Mouse (Mus musculus) lung, embryonic 14.5 days (tissue): Measurements from ENCODE around the gene Slc22a14. TPM values are rescaled to one million over a fixed set of nuclear protein-coding genes. Genes with fewer than 3 reads are reported as not detected.

Source experiments
- ATAC-seq: fragments of 200-750 bp; cut with Nextera tagmentation; 2 replicates; pipeline ENCODE4 v1.8.0; 2017; ENCODE audit warnings: mild to moderate bottlenecking, moderate TSS enrichment, moderate library complexity; ENCODE audit not compliant: insufficient read depth
- DNase-seq: peaks from one replicate; pipeline ENCODE4 v3.0.0-alpha.2; 2015
- H3K27ac ChIP-seq: fragments of 300-500 bp; sonication (generic); 2 replicates; pipeline ENCODE4 v1.5.1; 2014; ENCODE audit warnings: low read depth, mild to moderate bottlenecking, moderate library complexity
- H3K27me3 ChIP-seq: fragments of 300-500 bp; sonication (generic); 2 replicates; pipeline ENCODE4 v1.6.1; 2014; ENCODE audit warnings: low read length, control low read depth; ENCODE audit not compliant: insufficient read depth
- H3K36me3 ChIP-seq: fragments of 300-500 bp; sonication (generic); 2 replicates; pipeline ENCODE4 v1.6.1; 2014; ENCODE audit warnings: control low read depth; ENCODE audit not compliant: insufficient read depth
- H3K4me1 ChIP-seq: fragments of 300-500 bp; sonication (generic); 2 replicates; pipeline ENCODE4 v1.6.1; 2014; ENCODE audit warnings: antibody characterized with exemption, control low read depth; ENCODE audit not compliant: insufficient read depth
- H3K4me2 ChIP-seq: fragments of 300-500 bp; sonication (generic); 2 replicates; pipeline ENCODE4 v1.6.1; 2014; ENCODE audit warnings: mild to moderate bottlenecking
- H3K4me3 ChIP-seq: fragments of 300-500 bp; sonication (generic); 2 replicates; pipeline ENCODE4 v1.5.1; 2014; ENCODE audit warnings: low read depth, low read length
- H3K9ac ChIP-seq: fragments of 300-500 bp; sonication (generic); 2 replicates; pipeline ENCODE4 v1.6.1; 2014
- H3K9me3 ChIP-seq: fragments of 300-500 bp; sonication (generic); 2 replicates; pipeline ENCODE4 v1.6.1; 2016; ENCODE audit warnings: low read depth, low read length, control low read depth
- CTCF ChIP-seq: IDR thresholded peaks from 2 replicates; pipeline ENCODE4 v1.5.1; 2016; ENCODE audit warnings: antibody characterized with exemption, low read depth
- WGBS: fragments of 180-500 bp; shearing (Covaris S2); extraction: QIAGEN DNeasy Blood & Tissue Kit; methylation state at CpG from one replicate; pipeline ENCODE4 v1.1.7; 2014; 5-methylcytosine and 5-hydroxymethylcytosine counted together
- polyA plus RNA-seq: library from polyadenylated mRNA; unstranded; fragments of >200 nt; fragmentation: Nextera tagmentation; extraction: Ambion mirVana; gene quantifications from 2 replicates; pipeline ENCODE4 v1.2.1, GENCODE M21; 2014

Gene Slc22a14
- polyA plus RNA-seq, 1 experiment from 2014 or later: not detected

DNA sequence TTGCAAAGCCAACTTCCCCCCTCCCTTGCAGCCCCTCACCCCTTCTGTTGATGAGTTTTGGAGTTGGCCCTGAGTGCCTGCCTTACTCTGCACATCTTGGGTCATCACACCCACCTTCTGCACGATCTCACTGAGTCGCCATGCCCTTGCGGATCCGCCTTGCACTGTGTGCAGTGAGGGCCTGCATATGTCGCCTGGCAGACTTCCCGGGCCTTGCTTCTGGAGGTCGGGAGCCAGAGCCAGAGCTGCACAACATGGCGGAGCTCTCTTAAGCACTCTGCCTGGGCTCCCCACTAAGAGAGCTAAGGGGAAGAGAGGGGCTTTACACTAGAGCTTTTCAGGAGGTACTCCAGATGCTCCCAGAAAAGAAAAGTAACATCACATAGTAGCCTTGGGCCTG lies 220.7 kb downstream of the Slc22a14 start:
- Histone ChIP-seq H3K4me3 (no peak overlapping the region), H3K9me3 (no peaks in the 10 kb centered on the region), H3K27ac (no peak overlapping the region), H3K4me2 (no peak overlapping the region), H3K27me3 (no peaks in the 10 kb centered on the region), H3K36me3 (no peaks in the 10 kb centered on the region), H3K9ac (no peak overlapping the region), H3K4me1 (no peaks in the 10 kb centered on the region)
- no peak for TF ChIP-seq CTCF
- ATAC-seq: no peak
- peak; percentile 74 for DNase-seq
- 54% methylated on average over 8 of the region's 8 CpGs for WGBS

DNA sequence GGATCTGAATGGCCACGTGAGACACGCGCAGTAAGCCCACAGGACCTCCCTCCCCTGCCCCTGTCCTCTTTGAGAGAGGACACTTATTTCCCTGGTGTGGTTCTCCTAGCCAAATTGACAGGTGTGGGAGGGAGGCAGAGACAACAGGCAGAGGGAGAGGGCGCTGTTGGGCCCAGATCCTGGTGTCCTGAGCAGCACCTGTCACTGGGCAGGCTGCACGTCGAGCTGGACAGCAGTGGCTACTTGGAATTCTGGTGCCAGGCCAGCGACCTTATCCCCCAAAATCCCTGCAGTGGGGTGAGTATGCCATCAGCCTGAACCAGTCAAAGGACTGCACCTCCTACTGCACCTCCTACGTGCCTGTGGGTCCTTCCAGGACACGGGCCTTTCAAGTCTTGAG lies 222.0 kb downstream of the Slc22a14 start:
- Histone ChIP-seq H3K27ac (no peak overlapping the region), H3K4me3 (no peak overlapping the region), H3K27me3 (no peaks in the 10 kb centered on the region), H3K9me3 (no peaks in the 10 kb centered on the region), H3K4me1 (no peaks in the 10 kb centered on the region), H3K4me2 (no peak overlapping the region), H3K9ac (no peak overlapping the region), H3K36me3 (no peaks in the 10 kb centered on the region)
- no peak for TF ChIP-seq CTCF
- WGBS: 68% methylated on average over 9 of the region's 9 CpGs
- DNase-seq (no peak), ATAC-seq (no peak)

DNA sequence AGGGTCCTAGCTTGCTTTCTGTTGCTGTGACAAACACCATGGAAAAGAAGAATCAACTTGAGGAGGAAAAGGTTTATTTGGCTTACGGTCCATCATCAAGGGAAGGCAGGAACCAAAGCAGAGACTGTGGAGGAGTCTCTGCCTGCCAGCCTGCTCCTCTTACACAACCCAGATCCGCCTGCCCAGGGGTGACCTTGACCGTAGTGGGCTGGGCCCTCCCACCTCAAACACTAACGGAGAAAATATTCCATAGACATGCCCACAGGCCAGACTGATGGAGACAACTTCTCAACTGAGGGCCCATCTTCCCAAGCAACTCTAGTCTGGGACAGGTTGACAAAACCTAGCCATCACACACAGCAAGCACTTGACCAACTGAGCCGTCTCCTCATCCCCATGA lies 223.3 kb downstream of the Slc22a14 start:
- DNase-seq (no peak), ATAC-seq (no peak)
- no peak for TF ChIP-seq CTCF
- Histone ChIP-seq H3K4me3 (no peak overlapping the region), H3K9me3 (no peaks in the 10 kb centered on the region), H3K4me2 (no peak overlapping the region), H3K27me3 (no peaks in the 10 kb centered on the region), H3K9ac (no peak overlapping the region), H3K36me3 (no peaks in the 10 kb centered on the region), H3K27ac (no peak overlapping the region), H3K4me1 (no peaks in the 10 kb centered on the region)
- 73% methylated on average over 5 of the region's 5 CpGs for WGBS

DNA sequence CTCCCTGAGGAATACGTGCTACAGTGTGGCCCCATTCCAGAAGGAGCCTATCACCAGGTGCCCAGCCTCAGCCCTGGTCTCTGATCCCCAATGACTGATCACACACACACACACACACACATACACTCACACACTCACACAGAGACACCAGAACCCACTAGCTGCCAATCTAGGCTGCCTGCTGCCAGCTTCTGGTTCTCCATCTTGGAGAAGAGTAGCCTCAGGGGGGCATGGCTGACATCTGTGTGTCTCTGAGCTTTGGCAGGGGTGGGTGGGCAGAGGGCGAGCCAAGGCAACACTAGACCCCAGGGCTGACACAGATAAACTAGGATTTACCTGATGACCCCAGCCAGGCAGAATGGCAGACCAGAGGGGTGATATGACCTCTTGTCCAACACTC lies 226.5 kb downstream of the Slc22a14 start:
- DNase-seq: no peak
- ATAC-seq: no peak

DNA sequence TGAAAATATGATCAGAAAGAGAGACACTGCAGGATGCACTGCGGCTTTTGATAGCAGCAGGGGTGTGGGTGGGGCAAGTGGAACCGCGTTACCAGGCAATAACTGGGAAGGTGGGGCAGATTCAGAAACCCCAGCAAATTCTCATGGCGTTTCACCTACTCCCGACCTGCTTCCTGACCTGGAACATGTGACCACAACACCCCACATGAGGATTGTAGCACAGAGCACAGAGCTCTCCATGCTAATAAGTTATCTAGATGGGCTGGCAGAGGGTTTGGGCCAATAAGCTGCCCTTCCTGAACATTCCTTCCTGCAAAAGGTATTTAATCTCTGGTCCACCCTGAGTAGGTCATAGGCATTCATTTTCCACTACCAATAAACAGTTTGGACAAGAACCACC lies 234.7 kb downstream of the Slc22a14 start:
- WGBS: 51% methylated on average over 5 of the region's 5 CpGs
- no peaks in the 10 kb centered on the region for H3K36me3 ChIP-seq
- no peak for TF ChIP-seq CTCF
- no peaks in the 10 kb centered on the region for H3K27me3 ChIP-seq
- H3K9ac ChIP-seq: no peak overlapping the region
- H3K27ac ChIP-seq: no peak overlapping the region
- H3K4me2 ChIP-seq: no peak overlapping the region
- DNase-seq: no peak
- H3K9me3 ChIP-seq: no peaks in the 10 kb centered on the region
- no peak overlapping the region for H3K4me3 ChIP-seq
- no peaks in the 10 kb centered on the region for H3K4me1 ChIP-seq
- ATAC-seq: no peak

More for the DNA sequence above, 226.5 kb downstream of the Slc22a14 start:
- Histone ChIP-seq H3K27ac (no peak overlapping the region), H3K4me1 (no peaks in the 10 kb centered on the region), H3K27me3 (no peaks in the 10 kb centered on the region), H3K9ac (no peak overlapping the region), H3K9me3 (no peaks in the 10 kb centered on the region), H3K4me2 (no peak overlapping the region), H3K36me3 (no peaks in the 10 kb centered on the region), H3K4me3 (no peak overlapping the region)
- TF ChIP-seq CTCF: no peak
- 69% methylated on average over 2 of the region's 2 CpGs for WGBS

DNA sequence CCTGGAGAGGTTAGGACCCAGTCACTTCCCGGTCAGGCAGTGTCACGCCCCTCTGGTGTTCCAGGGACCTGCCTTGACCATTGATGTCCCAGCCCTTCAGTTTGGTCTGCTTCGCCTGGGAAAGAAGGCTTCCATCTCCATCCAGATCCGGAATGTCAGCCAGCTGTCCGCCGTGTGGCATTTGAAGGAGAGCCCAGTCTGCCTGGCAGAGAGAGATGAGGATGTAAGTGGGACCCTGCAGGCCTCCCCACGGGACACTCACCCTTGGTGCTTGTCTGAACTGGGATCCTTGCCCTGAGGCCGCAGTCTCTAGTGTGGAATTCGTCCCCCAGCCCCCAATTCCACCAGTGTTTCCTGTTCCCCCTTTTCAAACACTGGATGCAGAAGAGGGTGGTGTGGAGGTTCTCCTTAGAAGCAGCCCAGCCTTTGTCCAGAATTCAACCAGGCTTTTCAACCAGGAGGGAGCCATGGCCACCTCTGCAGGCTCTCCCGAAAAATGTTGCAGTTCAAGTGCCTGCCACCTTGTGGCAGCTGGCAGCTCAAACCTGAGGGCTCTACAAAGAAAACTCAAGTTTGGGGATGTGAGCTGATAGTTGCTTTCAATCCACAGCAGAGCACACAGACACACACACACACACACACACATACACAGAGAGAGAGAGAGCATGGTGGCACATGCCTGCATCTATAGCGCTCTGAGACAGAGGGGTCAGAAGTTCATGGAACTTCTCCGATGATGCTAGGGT lies 236.7 kb downstream of the Slc22a14 start:
- Histone ChIP-seq H3K4me3 (no peak overlapping the region), H3K27ac (no peak overlapping the region), H3K36me3 (no peaks in the 10 kb centered on the region), H3K9me3 (no peaks in the 10 kb centered on the region), H3K27me3 (no peaks in the 10 kb centered on the region), H3K9ac (no peak overlapping the region), H3K4me2 (no peak overlapping the region), H3K4me1 (no peaks in the 10 kb centered on the region)
- whole genome bisulfite sequencing: 74% methylated on average over 12 of the region's 12 CpGs
- TF ChIP-seq CTCF: peak; percentile 28; the same call in 1 of the 2 replicates
- ATAC-seq: no peak
- DNase-seq: peak; percentile 24

DNA sequence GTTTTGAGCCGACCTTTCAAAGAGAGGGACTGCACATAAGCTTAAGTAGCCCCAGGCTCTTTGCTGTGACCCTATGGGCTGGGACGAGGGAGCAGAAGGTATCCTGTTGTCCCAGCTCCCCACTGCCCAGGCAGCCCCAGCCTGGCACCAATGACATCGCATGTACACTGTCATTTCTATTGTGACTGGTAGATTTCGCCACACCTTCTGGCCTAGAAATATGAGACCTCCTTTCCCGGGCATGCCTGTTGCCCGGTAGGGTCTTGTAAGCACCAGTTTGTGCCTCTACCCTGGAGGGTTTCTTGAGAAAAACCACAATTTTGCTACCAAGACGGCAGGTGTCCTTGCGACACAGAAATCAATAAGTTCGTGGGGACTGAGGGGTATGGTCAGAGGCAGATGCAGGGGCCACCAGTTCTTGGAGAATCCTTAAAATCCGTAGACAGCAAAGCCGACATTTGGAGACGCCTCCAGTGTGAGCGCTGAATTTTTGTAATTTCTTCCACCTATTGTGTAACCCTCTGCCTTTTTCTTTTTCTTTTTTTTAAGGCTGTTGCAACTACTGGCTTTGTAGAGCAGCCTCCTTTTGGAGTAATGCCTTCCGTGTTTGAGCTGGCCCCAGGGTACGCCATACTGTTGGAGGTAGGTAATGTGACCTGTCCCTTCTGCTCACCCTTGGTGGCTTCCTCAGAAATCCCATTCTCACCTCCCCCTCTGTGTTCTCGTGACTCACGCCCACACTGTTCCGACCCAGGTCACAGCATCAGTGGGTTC lies 242.6 kb downstream of the Slc22a14 start:
- 76% methylated on average over 18 of the region's 18 CpGs for WGBS
- H3K36me3 ChIP-seq: no peaks in the 10 kb centered on the region
- TF ChIP-seq CTCF: no peak
- no peaks in the 10 kb centered on the region for H3K9me3 ChIP-seq
- no peaks in the 10 kb centered on the region for H3K27me3 ChIP-seq
- H3K4me2 ChIP-seq: no peak overlapping the region
- no peaks in the 10 kb centered on the region for H3K4me1 ChIP-seq
- ATAC-seq: no peak
- no peak overlapping the region for H3K9ac ChIP-seq
- H3K4me3 ChIP-seq: no peak overlapping the region
- no peak for DNase-seq
- H3K27ac ChIP-seq: no peak overlapping the region
